Mouse (Mus musculus) ES-Bruce4 (cell line): ENCODE results near the gene Palm2. TPM values are rescaled to one million over a fixed set of nuclear protein-coding genes. Genes with fewer than 3 reads are reported as not detected.

Experiments
- H3K27ac ChIP-seq: 2 replicates; pipeline ENCODE4 v1.5.1; 2012; ENCODE audit warnings: low read length, inconsistent platforms; ENCODE audit not compliant: insufficient read depth
- H3K27me3 ChIP-seq: 2 replicates; pipeline ENCODE4 v1.6.1; 2012; ENCODE audit warnings: mild to moderate bottlenecking, low read length, inconsistent platforms; ENCODE audit not compliant: control insufficient read depth, poor library complexity, insufficient read depth, severe bottlenecking
- H3K36me3 ChIP-seq: 2 replicates; pipeline ENCODE4 v1.6.1; 2012; ENCODE audit warnings: inconsistent platforms, mild to moderate bottlenecking, low read length, moderate library complexity; ENCODE audit not compliant: control insufficient read depth, poor library complexity, insufficient read depth, severe bottlenecking
- H3K4me1 ChIP-seq: one replicate; pipeline ENCODE4 v1.8.1; 2011; ENCODE audit warnings: low read length; ENCODE audit not compliant: control insufficient read depth, insufficient read depth
- H3K4me3 ChIP-seq: 2 replicates; pipeline ENCODE4 v1.5.1; 2011; ENCODE audit warnings: low read depth, mild to moderate bottlenecking, low read length
- H3K9ac ChIP-seq: 2 replicates; pipeline ENCODE4 v1.6.1; 2012; ENCODE audit warnings: low read depth, mild to moderate bottlenecking, inconsistent platforms; ENCODE audit not compliant: poor library complexity, severe bottlenecking
- H3K9me3 ChIP-seq: replicated peaks from 2 replicates; pipeline ENCODE4 v1.6.1; 2012; ENCODE audit warnings: mild to moderate bottlenecking, low read length, inconsistent platforms; ENCODE audit not compliant: control insufficient read depth, poor library complexity, insufficient read depth, severe bottlenecking
- CTCF ChIP-seq: IDR thresholded peaks from one replicate; pipeline ENCODE4 v1.8.1; 2011; ENCODE audit warnings: low read depth, low read length
- EP300 ChIP-seq: IDR thresholded peaks from 2 replicates; pipeline ENCODE4 v1.6.1; 2011; ENCODE audit warnings: low read depth, low read length; ENCODE audit not compliant: insufficient read depth
- POLR2A ChIP-seq: IDR thresholded peaks from one replicate; pipeline ENCODE4 v1.8.1; 2011; ENCODE audit warnings: low read length; ENCODE audit not compliant: insufficient read depth
- polyA plus RNA-seq: library from polyadenylated mRNA; stranded (reverse); fragments of >200 nt; gene quantifications from 2 replicates; pipeline ENCODE4 v1.2.4, GENCODE M21; 2011; ENCODE audit warnings: low read depth; ENCODE audit not compliant: missing spikeins, insufficient read depth, insufficient read length

The Palm2 gene
- polyA plus RNA-seq, 1 experiment, result 3.4 TPM

DNA sequence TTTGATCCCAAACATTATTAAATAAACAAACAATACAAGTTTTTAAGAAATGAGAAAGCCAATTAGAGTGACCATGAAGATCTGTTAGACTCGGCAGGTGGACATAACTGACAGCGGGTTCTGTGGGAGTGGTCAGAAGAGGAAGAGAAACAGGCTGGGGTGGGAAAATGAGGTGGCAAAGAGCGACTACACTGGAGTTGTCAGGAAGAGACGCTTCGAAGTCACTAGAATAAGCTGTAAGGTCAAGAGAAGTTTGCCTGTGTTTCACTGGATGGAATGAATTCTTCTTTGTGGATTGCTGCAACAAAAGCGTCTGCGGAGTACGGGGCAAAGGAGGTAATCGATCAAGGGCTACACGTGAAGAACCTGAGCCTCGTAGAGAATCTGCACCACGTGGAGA lies 243.9 kb downstream of the Palm2 start:
- no peak overlapping the region for H3K9ac ChIP-seq
- no peak for TF ChIP-seq CTCF
- TF ChIP-seq POLR2A, result no peak
- no peak for TF ChIP-seq EP300
- H3K27me3 ChIP-seq, result no peaks in the 10 kb centered on the region
- H3K36me3 ChIP-seq, result no peaks in the 10 kb centered on the region
- peaks cover 1% of the 10 kb centered on the region for H3K4me1 ChIP-seq
- H3K4me3 ChIP-seq, result no peak overlapping the region
- no peak overlapping the region for H3K27ac ChIP-seq
- no peaks in the 10 kb centered on the region for H3K9me3 ChIP-seq

DNA sequence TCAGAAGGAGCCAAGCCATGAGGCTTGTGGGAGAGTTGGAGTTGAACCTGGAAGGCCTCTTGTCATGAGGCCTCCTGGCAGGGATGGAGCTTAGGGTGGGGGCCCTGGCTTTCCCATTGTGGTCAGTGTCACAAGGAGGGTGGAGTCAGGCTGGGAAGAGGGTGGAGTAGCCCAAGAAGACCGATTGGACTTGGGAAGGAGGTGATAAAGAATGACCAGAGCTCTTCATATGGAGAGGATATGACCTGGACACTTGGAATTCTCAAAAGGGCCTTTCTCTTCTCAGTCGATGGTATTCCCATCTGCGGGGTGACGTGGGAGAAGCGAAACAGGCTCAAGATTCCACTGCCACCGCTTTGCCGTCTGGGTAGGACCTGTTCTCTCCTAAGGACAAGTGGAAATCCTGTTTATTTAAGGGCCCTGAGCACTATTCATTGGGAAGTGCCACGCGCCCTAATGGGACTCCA lies 245.0 kb downstream of the Palm2 start:
- H3K9ac ChIP-seq, result no peak overlapping the region
- H3K27me3 ChIP-seq, result no peaks in the 10 kb centered on the region
- H3K9me3 ChIP-seq, result no peaks in the 10 kb centered on the region
- peaks cover 3% of the 10 kb centered on the region for H3K4me1 ChIP-seq
- TF ChIP-seq CTCF (no peak), POLR2A (no peak), EP300 (0 out of 2 replicates have a peak, but pooled peaks have one; percentile 18)
- no peak overlapping the region for H3K27ac ChIP-seq
- H3K4me3 ChIP-seq, result no peak overlapping the region
- H3K36me3 ChIP-seq, result no peaks in the 10 kb centered on the region

DNA sequence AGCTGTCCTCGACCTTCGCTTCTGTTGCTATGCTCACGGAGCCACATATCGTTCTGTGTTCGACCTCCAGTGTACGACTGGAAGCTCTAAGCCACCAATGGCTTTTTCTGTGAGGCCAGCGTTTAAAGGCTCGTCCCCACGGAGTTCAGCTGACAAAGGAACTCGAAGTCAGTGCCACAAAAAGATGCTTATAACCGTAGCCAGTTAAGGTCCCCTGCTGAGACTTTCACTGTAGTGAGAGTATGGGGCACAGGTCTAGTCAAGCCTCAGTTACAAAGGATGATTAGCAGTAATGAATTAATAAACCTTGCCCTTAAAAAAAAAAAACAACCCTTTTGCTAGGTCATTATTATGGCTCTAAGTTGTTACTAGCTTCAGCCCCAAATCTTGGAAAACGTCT lies 246.1 kb downstream of the Palm2 start:
- no peak overlapping the region for H3K4me3 ChIP-seq
- no peaks in the 10 kb centered on the region for H3K36me3 ChIP-seq
- peaks cover 3% of the 10 kb centered on the region for H3K4me1 ChIP-seq
- no peaks in the 10 kb centered on the region for H3K9me3 ChIP-seq
- TF ChIP-seq POLR2A, result no peak
- H3K27me3 ChIP-seq, result no peaks in the 10 kb centered on the region
- H3K27ac ChIP-seq, result no peak overlapping the region
- H3K9ac ChIP-seq, result no peak overlapping the region

DNA sequence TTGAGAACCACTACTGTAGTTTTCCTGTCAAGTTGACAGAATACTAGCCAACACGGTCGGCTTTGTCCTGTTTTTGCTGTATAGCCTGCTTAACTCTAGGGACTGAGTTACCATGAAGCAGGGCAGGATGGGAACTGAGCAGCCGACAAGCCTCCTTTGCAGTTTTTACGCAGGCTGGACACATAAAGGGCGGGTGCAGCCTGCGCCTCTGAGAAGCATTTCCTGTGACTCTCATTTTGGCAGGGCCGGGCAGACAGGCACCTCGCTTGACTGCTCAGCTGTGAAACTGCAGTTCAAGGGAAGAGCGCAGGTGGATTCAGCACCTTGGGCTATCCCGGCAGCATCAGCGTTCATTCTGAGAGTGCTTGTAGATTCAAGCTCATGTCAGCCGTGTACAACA lies 247.5 kb downstream of the Palm2 start:
- H3K4me1 ChIP-seq, result peaks cover 3% of the 10 kb centered on the region
- no peak overlapping the region for H3K4me3 ChIP-seq
- no peaks in the 10 kb centered on the region for H3K36me3 ChIP-seq
- H3K9ac ChIP-seq, result no peak overlapping the region
- H3K27ac ChIP-seq, result no peak overlapping the region
- H3K9me3 ChIP-seq, result no peaks in the 10 kb centered on the region
- no peaks in the 10 kb centered on the region for H3K27me3 ChIP-seq
- TF ChIP-seq CTCF, result no peak
- TF ChIP-seq EP300, result 0 out of 2 replicates have a peak, but pooled peaks have one; percentile 30

DNA sequence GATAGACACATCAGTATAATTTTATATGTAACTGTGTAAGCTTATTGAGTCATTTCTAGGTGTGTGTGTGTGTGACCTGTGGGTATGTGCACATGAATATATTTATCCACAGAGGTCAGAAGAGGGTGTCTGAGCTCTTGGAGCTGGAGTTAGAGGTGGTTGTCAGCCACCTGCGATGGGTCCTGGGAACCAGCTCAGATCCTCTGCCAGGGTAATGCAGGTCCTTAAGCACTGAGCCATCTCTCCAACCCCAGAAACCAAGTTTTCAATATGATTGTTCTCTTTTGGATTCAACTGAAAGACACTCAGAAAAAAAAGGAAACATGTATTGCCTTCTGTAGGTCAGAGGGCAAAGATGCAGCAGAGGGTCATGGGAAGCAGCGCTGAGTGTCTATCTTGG lies 248.3 kb downstream of the Palm2 start:
- no peak for TF ChIP-seq CTCF
- no peak for TF ChIP-seq EP300
- no peak for TF ChIP-seq POLR2A
- peaks cover 3% of the 10 kb centered on the region for H3K4me1 ChIP-seq
- no peak overlapping the region for H3K4me3 ChIP-seq
- H3K27ac ChIP-seq, result no peak overlapping the region
- H3K27me3 ChIP-seq, result no peaks in the 10 kb centered on the region
- no peak overlapping the region for H3K9ac ChIP-seq
- no peaks in the 10 kb centered on the region for H3K9me3 ChIP-seq
- H3K36me3 ChIP-seq, result no peaks in the 10 kb centered on the region

DNA sequence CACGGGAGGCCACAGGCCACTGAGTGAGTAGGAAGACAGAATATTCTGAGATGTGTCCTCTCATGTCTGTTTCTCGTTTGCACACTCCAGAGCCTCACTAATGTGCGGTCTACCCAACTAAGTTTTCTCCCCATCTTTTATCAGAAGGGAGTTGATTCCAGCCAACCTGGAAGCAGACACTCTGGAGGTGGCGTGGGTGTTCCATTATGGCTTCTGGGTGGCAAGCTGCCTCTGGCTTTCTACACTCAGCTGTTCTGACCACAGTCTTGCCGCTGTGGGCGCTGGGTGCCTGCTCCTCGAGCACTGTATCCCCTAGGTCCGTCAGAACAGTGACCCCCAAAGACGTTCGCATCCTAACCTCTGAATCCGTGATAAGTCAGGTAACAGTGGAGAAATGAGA lies 248.9 kb downstream of the Palm2 start:
- TF ChIP-seq CTCF (no peak), POLR2A (no peak), EP300 (no peak)

More for the DNA sequence above, 248.9 kb downstream of the Palm2 start:
- Histone ChIP-seq H3K27me3 (no peaks in the 10 kb centered on the region), H3K36me3 (no peaks in the 10 kb centered on the region), H3K4me3 (no peak overlapping the region), H3K4me1 (peaks cover 2% of the 10 kb centered on the region), H3K9me3 (no peaks in the 10 kb centered on the region), H3K9ac (no peak overlapping the region), H3K27ac (no peak overlapping the region)
